Mouse (Mus musculus) CD4-positive, CD25-positive, alpha-beta regulatory T cell (primary cell): ENCODE results near the gene Edrf1. TPM values are rescaled to one million over a fixed set of nuclear protein-coding genes. Genes with fewer than 3 reads are reported as not detected.

Experiments
- polyA plus RNA-seq: library from polyadenylated mRNA; unstranded; fragments of 100-300 nt; shearing (Covaris generic); gene quantifications from one replicate; pipeline ENCODE4 v1.2.1, GENCODE M21; 2017

The Edrf1 gene
- 30.7 TPM for polyA plus RNA-seq

GRCm38 (mm10) chr7:133637361-133638305 lies at the start of gene Edrf1:
Gene Edrf1 (plus strand): TSS chr7:133637543.

GRCm38 (mm10) chr7:133602058-133602457 lies 35.3 kb upstream of the Edrf1 start, which contains the start of gene Tex36:
Gene Tex36 (minus strand): TSS chr7:133602158.

GRCm38 (mm10) chr7:133679961-133680360 lies 42.6 kb downstream of the Edrf1 start, which contains the start of gene Mmp21:
Gene Mmp21 (minus strand): TSS chr7:133680061.

Other genes with a start within 250 kb of the Edrf1 start
- not detected for gene Tex36, start 35.4 kb upstream of the Edrf1 start, polyA plus RNA-seq
- 0.25 TPM for gene Mmp21, start 42.5 kb downstream of the Edrf1 start, polyA plus RNA-seq
- 171 TPM for gene Bccip, start 71.8 kb downstream of the Edrf1 start, polyA plus RNA-seq
- 41.1 TPM for gene Uros, start 72.5 kb downstream of the Edrf1 start, polyA plus RNA-seq
- not detected for gene Fank1, start 139.3 kb downstream of the Edrf1 start, polyA plus RNA-seq
- 26.1 TPM for gene Dhx32, start 145.2 kb downstream of the Edrf1 start, polyA plus RNA-seq